Mouse (Mus musculus) v-Abl transformed pro-B cells (cell line): ENCODE measurements at regions not wholly inside any gene's neighbourhood (a gene's known extent, or its start where the extent isn't known, plus 50 kb on each side); places are given as distances from the start of the nearest gene placed in this dataset.

Experiments used
- in situ Hi-C, 2 experiments: fragments of 400-800 bp; cut with MboI; formaldehyde crosslinking; loops; one replicate each; pipeline ENCODE4 v1.15.1; 2025; ENCODE audit not compliant: unreplicated experiment in 2 of 2

- in situ Hi-C loops = no loop called here
Measured at GRCm38 (mm10) chr1:56453756-56454155, 183.5 kb downstream of the Hsfy2 start.

DNA sequence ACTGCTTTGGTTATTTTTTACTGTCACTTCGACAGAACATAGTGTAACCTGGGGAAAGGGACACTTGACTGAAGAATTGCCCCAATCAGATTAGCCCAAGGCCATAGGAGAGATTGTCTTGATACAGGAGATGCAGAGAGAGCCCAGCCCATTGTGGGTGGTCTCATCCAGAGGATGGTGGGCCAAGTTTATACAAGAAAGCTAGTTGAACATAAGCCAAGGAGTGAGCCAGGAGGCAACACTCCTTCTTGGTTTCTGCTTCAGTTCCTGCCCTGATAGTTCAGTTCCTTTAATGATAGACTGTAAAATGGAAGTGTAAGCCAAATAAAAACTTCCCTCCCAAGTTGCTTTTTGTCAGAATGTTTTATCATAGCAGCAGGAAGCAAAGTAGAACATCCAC is 194.4 kb downstream of the Hsfy2 start:
- in situ Hi-C loops = no loop called here

DNA sequence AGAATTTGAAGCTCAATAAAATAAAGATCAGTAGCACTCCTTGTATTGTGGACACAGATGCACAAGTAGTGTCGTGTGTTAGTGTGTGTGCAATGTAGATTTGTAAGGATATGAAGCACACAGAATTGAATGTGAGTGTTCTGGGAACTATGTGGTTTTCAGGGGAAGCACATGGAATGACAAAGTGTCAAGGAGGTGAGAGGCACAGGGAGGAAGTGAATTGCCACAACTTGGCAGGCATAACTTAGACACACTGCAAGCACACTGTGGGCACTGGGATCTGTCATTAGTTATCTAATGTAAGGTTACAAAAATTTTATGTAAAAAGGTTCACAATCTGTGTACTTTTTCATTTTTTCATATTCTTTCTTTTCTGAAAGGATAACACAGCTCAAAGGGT is 230.4 kb downstream of the Hsfy2 start:
- in situ Hi-C loops = loop anchor here in 1 of 2 experiments (5.0 kb wide), 1 partner anchor 49 kb away; no protein-coding TSS in a partner anchor

GRCm38 (mm10) chr1:56403351-56403750 is 233.9 kb downstream of the Hsfy2 start:
- in situ Hi-C loops = no loop called here

DNA sequence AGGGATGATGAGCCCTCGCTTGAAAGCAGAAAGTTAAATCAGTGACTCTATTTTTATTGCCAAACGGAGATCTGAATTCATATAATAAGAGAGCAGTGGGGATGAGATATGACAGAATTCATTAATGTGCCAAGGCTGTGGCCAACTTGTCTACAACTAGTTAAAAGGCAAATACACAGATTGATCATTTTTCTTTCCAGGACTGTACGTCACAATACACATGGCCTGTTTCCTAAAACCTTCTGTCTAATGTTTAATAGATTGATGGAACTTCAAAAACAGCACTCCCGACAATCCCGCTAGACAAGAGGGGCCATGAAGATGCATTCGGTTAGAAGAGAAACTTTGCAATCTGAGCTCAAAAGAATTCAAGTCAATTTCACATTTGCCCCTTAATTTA is 241.4 kb downstream of the Hsfy2 start:
- in situ Hi-C loops = no loop called here

- in situ Hi-C loops = no loop called here
Measured at GRCm38 (mm10) chr1:56387086-56387485, 250.1 kb downstream of the Hsfy2 start.

- in situ Hi-C loops = no loop called here
Measured at GRCm38 (mm10) chr1:56366319-56366718, 270.9 kb downstream of the Hsfy2 start.

DNA sequence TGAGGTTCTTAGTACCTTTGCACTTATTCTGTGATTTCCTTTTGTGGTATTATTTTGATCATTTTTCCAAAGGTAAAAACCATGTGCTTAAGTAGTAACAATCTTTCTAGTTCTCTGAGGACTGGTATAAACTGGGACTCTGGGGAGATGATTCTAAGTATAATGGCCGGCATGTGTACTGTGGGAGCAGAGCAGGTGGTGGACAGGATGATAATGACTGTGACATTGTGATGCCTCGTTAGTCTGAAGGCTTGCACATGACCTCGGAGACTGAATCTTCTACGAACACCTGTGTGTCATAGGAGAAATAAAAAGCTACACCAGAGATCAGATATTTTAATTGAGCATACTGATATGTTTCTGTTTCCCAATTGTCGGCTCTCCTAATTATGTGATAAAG is 276.4 kb downstream of the Hsfy2 start:
- in situ Hi-C loops = no loop called here

DNA sequence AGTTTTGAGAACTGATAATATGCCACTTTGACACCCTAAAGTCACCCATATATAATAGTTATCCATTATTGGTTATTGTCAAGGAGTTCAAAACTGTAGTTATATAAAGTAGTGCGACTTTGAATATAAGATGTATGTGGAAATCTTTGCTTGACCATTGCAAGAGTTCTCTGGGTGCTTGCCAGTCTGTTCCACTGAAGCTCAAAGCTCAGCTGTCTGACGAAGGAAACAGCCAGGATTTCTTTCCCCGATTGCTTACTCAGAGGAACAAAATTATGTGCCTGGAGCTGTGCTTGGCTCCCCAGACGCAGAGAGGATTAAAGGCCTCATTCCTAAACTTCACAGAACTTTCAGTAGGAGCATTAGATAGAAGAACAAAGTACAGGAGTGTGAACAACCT is 290.6 kb downstream of the Hsfy2 start:
- in situ Hi-C loops = no loop called here

- in situ Hi-C loops = no loop called here
Measured at GRCm38 (mm10) chr1:56344952-56345351, 292.3 kb downstream of the Hsfy2 start.

GRCm38 (mm10) chr1:56327381-56327780 is 309.9 kb downstream of the Hsfy2 start:
- in situ Hi-C loops = no loop called here

DNA sequence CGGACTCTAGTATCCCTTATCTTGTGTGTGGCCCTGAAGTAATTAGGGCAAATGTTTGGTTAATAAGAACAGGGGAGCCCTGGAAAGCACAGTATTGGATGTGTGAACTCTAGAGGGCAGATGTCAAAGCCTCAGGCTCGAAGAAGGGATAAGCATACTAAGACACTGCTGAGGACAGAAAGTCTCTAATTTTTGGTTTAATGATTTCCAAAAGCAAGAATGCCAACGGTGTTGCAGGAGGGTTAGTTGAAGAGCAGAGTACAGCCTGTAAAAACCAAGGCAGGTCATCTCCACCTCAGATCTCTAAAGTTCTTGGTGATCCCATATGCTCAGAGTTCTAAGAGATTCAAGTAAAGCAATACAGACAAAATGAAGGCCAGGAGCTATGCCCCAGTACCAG is 328.6 kb downstream of the Hsfy2 start:
- in situ Hi-C loops = no loop called here

- in situ Hi-C loops = no loop called here
Measured at GRCm38 (mm10) chr1:56294391-56294790, 342.8 kb downstream of the Hsfy2 start.

- in situ Hi-C loops = no loop called here
Measured at GRCm38 (mm10) chr1:56289748-56290147, 347.5 kb downstream of the Hsfy2 start.

DNA sequence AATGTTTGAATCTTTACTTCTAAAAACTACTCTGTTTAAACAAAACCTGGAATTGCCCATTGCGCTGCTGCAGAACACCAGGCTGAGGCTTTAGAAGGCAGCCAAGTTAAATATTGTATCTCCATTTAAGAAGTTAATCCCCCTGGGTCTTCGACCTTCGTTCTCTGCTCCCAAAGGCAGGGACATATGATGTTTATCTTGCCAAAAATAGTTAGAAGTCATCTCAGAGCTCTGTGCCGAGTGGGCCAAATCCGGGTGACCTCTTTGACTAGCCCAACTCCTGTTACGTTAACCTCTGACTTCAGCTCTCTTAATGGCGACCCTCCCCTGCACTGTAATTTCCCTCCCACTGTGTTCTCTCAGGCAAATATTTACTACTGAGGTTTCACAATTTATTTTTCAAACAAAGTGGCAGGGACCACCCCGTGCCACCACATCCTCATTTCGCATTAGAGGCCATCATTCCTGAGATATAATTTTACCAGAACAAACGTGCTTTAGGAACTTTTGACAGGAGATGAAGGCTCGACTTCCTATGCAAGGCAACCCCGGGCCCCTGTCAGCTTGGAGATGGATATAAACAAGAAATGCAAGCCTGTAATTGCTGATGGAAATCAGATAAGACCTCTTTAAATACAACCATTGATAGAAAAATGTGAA is 350.7 kb downstream of the Hsfy2 start:
- in situ Hi-C loops = no loop called here

DNA sequence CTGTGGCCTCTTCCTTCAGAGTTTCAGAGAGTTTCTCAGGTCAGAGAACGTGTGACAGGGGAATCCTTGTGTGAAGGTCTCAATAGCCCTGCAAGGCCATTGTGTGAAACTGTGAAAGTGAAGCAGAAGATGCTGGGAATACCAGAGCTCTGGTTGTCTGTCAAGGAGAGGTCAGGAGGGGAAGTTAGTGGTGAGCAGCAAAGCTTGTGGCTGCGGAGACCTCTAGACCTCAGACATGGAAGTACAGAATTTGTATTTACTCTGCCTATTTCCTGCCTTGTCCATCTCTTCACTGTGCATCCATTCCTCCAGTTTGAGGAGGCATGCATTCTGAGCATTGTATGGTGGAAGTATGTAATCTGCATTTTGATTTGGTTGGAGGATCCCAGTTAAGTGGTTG is 375.5 kb downstream of the Hsfy2 start:
- in situ Hi-C loops = no loop called here

DNA sequence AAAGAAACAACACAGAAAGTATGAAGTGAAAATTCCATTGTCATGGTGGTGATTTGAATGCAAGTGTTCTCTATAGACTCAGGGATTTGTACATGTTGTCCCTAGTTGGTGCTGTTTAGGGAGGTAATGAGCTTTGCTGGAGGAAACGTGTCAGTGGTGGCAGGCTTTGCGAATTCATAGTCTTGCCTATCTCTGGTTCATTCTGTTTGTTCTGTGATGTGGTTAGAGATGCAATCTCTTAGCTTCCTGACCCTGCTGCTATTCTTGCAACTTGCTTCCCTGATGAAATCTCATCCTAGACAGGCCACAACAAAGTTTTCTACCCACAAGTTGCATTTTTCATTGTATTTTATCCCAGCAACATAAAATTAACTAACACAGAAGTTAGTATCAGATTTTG is 376.5 kb downstream of the Hsfy2 start:
- in situ Hi-C loops = no loop called here

DNA sequence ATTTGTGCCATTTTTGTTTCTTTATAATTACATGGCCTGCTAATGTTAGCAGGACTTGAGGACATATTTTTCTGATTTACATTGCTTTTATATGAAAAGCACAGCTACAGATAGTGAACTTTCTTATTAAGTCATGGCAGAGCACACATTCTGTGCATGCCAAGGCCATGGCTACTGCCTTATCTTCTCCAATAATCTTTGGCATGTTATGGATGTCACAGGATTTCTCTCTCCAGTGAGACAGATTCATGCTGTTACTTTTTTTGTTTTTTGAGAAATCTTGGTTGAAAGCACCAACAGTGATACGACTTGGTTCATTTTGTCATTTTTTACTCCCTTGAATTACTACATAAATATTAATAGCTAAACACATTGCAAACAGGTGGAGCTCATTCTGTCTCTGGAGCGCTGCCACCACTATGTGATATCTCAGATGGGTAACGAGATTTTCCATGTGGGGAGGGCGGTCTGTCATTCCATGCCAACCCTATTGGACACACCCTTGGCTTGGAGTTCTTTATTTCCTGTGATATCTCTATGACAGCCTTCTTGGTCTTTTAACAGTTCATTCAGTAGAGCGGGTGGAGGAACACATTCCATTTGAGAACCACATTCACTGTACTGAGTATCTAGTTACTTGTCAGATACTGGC is 380.3 kb downstream of the Hsfy2 start:
- in situ Hi-C loops = no loop called here

DNA sequence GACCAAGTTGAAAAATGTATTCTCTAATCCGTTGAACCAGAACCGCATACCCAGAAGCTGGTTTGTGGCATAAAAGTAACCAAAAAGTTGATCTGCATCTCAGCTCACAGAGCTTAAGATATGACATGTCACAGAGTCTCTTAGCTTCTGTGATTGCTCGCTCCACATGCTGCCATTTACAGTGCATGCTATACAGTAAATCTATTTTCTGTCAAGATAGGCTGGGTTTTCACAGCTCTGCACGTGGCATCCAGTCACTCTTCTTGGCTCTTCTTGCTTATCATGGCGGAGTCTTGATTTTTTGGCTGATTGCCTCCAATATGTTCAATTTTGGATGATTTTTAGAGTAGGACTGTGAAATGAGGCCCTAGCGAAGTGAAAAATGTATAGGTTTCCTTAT is 397.5 kb downstream of the Hsfy2 start:
- in situ Hi-C loops = no loop called here

GRCm38 (mm10) chr1:56226314-56227008 is 410.8 kb downstream of the Hsfy2 start:
- in situ Hi-C loops = no loop called here

DNA sequence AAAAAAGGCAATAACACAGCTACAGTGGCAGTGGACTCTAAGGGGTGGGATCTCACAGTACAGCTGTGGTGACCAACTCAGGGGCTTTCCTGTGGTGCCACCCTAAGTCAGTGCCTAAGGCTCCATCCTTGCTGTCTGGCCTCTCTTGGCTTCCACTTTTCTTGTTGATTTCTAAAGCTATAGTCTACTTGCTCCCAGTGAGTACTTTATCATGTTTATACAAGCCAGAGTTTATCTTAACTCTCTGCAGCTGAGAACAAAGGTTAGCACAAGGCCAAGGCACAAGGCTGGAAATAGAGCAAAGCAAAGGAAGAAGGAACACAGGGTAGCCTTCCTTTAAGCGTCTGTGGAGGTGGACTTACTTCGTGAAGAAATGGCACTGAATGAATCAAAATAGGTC is 417.5 kb downstream of the Hsfy2 start:
- in situ Hi-C loops = no loop called here
